Mouse (Mus musculus): ENCODE measurements around the gene Cplx1.

DNA sequence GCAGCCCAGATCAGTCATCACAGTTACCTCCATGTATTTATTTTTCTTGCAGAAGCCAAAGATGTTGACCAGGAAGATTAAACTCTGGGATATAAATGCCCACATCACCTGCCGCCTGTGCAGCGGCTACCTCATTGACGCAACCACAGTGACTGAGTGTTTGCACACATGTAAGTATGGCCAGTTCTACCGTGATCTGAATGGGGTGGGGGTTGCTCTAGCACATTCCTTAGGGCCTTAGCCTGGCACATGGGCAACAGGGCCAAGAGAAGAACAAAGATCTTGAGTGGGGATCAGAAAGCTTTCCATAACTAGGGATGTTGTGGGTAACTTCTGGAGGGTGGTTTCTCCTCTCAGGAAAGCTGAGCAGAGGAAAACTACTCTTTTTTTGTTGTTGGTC lies 76.1 kb downstream of the Cplx1 start:
- no peak for TF ChIP-seq CTCF (IDR thresholded peaks at IDR 0.05; ENCODE audit: low read depth, low read length)
- no peak for TF ChIP-seq POLR2A (IDR thresholded peaks at IDR 0.05; ENCODE audit: borderline replicate concordance, low read depth, low read length)
